ENCODE assay signal across 12 mouse cellular contexts in the genomic region with DNA sequence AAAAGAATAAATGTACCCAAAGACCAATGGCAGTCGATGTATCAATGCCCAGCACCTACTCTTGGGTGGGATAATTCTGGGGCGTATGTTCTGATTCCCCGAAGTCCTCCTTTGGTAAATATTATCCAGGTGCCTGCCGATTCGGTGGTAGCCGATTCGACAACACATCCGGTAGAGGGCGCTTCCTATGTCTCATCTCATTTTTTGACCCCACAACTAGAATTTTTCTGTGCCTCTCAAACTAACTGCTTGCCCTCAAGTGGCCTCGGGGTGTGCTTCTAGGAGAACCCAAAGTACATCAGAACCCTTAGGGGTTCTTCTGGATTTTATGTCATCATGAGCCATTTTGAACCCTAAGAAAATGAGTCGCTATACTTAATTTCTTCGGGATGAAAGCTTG.
"Had no signal": no experiment of that assay in that cellular context is flagged by ENCODE, and none has a peak within 500 bp of the region (broad histone marks: within the 10 kb centered on the region; RNA-seq: fewer than 3 reads in every experiment).

No protein-coding gene starts in this region.

- H3K4me1 ChIP-seq: liver, embryonic 13.5 days had no signal

- DNase-seq: kidney, postnatal 36 days; layer of hippocampus, adult 9-11 months; layer of hippocampus, postnatal 36 days; liver, embryonic 13.5 days; lung, adult 18-20 months; right cerebral cortex, adult 18-20 months; right cerebral cortex, postnatal 25 days; thymus, postnatal 36 days had no signal

- H3K27ac ChIP-seq: intestine, embryonic 15.5 days; limb, embryonic 15.5 days; liver, embryonic 13.5 days; midbrain, embryonic 12.5 days had no signal

- ATAC-seq: intestine, embryonic 15.5 days; midbrain, embryonic 16.5 days had no signal

- H3K4me2 ChIP-seq: intestine, embryonic 15.5 days; limb, embryonic 15.5 days; liver, embryonic 13.5 days; midbrain, embryonic 12.5 days had no signal

- H3K9me3 ChIP-seq: intestine, embryonic 15.5 days; limb, embryonic 15.5 days; liver, embryonic 13.5 days; midbrain, embryonic 12.5 days had no signal

- H3K4me3 ChIP-seq: intestine, embryonic 15.5 days; limb, embryonic 15.5 days; liver, embryonic 13.5 days; midbrain, embryonic 12.5 days had no signal

- H3K9ac ChIP-seq: intestine, embryonic 15.5 days; limb, embryonic 15.5 days; liver, embryonic 13.5 days; midbrain, embryonic 12.5 days had no signal

- H3K36me3 ChIP-seq: intestine, embryonic 15.5 days; limb, embryonic 15.5 days; liver, embryonic 13.5 days; midbrain, embryonic 12.5 days had no signal

- H3K27me3 ChIP-seq: intestine, embryonic 15.5 days; limb, embryonic 15.5 days; liver, embryonic 13.5 days; midbrain, embryonic 12.5 days had no signal
